Mouse (Mus musculus) limb, embryonic 14.5 days (tissue): ENCODE data around the gene Nfyc. TPM values are rescaled to one million over a fixed set of nuclear protein-coding genes. Genes with fewer than 3 reads are reported as not detected.

Source experiments
- ATAC-seq: fragments of 200-750 bp; cut with Nextera tagmentation; 2 replicates; pipeline ENCODE4 v1.8.0; 2017; ENCODE audit warnings: low read depth, moderate number of reproducible peaks, moderate TSS enrichment; ENCODE audit not compliant: low FRiP score
- DNase-seq: peaks from one replicate; pipeline ENCODE4 v3.0.0-alpha.2; 2015; ENCODE audit warnings: low spot score
- H3K27ac ChIP-seq: fragments of 300-500 bp; sonication (generic); replicated peaks from 2 replicates; pipeline ENCODE4 v1.5.1; 2014; ENCODE audit warnings: low read depth, mild to moderate bottlenecking, low read length, moderate library complexity, mixed read lengths
- H3K27me3 ChIP-seq: fragments of 300-500 bp; sonication (generic); 2 replicates; pipeline ENCODE4 v1.6.1; 2014; ENCODE audit warnings: low read length, mixed read lengths; ENCODE audit not compliant: control insufficient read depth, insufficient read depth
- H3K36me3 ChIP-seq: fragments of 300-500 bp; sonication (generic); 2 replicates; pipeline ENCODE4 v1.6.1; 2014; ENCODE audit warnings: mild to moderate bottlenecking, low read length, moderate library complexity, mixed read lengths; ENCODE audit not compliant: control insufficient read depth, insufficient read depth
- H3K4me1 ChIP-seq: fragments of 300-500 bp; sonication (generic); 2 replicates; pipeline ENCODE4 v1.6.1; 2014; ENCODE audit warnings: antibody characterized with exemption, low read length, mixed read lengths; ENCODE audit not compliant: control insufficient read depth, insufficient read depth
- H3K4me2 ChIP-seq: fragments of 300-500 bp; sonication (generic); replicated peaks from 2 replicates; pipeline ENCODE4 v1.6.1; 2014; ENCODE audit warnings: low read depth, mild to moderate bottlenecking, low read length, moderate library complexity; ENCODE audit not compliant: severe bottlenecking
- H3K4me3 ChIP-seq: fragments of 300-500 bp; sonication (generic); replicated peaks from 2 replicates; pipeline ENCODE4 v1.5.1; 2014; ENCODE audit warnings: low read length
- H3K9ac ChIP-seq: fragments of 300-500 bp; sonication (generic); 2 replicates; pipeline ENCODE4 v1.6.1; 2014; ENCODE audit warnings: mild to moderate bottlenecking, low read depth, low read length, moderate library complexity; ENCODE audit not compliant: severe bottlenecking
- H3K9me3 ChIP-seq: fragments of 300-500 bp; sonication (generic); 2 replicates; pipeline ENCODE4 v1.6.1; 2016; ENCODE audit warnings: low read length; ENCODE audit not compliant: control insufficient read depth
- POLR2A ChIP-seq: fragments of 200-500 bp; IDR thresholded peaks from 2 replicates; pipeline ENCODE4 v1.8.0; 2012; ENCODE audit warnings: inconsistent platforms, mild to moderate bottlenecking, moderate library complexity, borderline replicate concordance; ENCODE audit not compliant: insufficient read depth, insufficient read length; ENCODE audit errors: extremely low read depth
- WGBS: fragments of 180-500 bp; shearing (Covaris S2); extraction: QIAGEN DNeasy Blood & Tissue Kit; methylation state at CpG from one replicate; pipeline ENCODE4 v1.1.7; 2014; 5-methylcytosine and 5-hydroxymethylcytosine counted together
- polyA plus RNA-seq, 2 experiments: library from polyadenylated mRNA; depleted of rRNA in 1 of 2; stranded (reverse) in 1 of 2; unstranded in 1 of 2; fragments of >200 nt; fragmentation: Nextera tagmentation in 1 of 2; extraction: Ambion mirVana in 1 of 2; gene quantifications; 2 replicates each; pipeline versions ENCODE4 v1.2.1 to v1.2.3; 2012 to 2014

The Nfyc gene
- 170 and 245 TPM in 2 replicates for polyA plus RNA-seq (2012; rRNA removed)
- polyA plus RNA-seq (2014; fragmentation: Nextera tagmentation; extraction: Ambion mirVana), result 108 and 112 TPM in 2 replicates

DNA sequence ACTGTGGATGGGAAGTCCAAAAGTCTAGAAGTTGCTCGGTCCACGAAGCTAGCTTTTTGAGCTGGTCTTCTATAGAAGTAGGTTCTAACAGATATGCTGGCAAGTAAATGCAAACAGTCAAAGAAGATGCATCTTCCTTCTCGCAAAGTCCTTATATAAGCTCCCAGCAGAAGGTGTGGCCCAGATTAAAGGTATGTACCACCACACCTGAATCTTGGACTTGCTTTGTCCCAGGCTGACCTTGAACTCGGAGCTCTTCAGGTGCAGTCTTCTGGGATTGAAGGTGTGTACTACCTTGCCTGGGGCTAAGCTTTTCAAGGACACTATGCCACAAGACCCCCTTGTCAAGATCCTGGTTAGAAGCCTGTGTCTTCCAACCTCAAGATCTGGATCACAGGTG lies at the start of gene Nfyc:
TSS of gene Nfyc (minus strand) at position 101 of the 400 bp plus-strand sequence.
- Histone ChIP-seq H3K27me3 (no peaks in the 10 kb centered on the region), H3K4me1 (no peaks in the 10 kb centered on the region), H3K4me2 (no peak within 1 kb of the TSS), H3K4me3 (no peak within 1 kb of the TSS), H3K36me3 (no peaks in the 10 kb centered on the region), H3K27ac (no peak within 1 kb of the TSS), H3K9ac (no peak within 1 kb of the TSS), H3K9me3 (no peaks in the 10 kb centered on the region)
- ATAC-seq (no peak), DNase-seq (no peak)
- WGBS, result 89% methylated on average over 4 of the region's 4 CpGs
- TF ChIP-seq POLR2A, result no peak

DNA sequence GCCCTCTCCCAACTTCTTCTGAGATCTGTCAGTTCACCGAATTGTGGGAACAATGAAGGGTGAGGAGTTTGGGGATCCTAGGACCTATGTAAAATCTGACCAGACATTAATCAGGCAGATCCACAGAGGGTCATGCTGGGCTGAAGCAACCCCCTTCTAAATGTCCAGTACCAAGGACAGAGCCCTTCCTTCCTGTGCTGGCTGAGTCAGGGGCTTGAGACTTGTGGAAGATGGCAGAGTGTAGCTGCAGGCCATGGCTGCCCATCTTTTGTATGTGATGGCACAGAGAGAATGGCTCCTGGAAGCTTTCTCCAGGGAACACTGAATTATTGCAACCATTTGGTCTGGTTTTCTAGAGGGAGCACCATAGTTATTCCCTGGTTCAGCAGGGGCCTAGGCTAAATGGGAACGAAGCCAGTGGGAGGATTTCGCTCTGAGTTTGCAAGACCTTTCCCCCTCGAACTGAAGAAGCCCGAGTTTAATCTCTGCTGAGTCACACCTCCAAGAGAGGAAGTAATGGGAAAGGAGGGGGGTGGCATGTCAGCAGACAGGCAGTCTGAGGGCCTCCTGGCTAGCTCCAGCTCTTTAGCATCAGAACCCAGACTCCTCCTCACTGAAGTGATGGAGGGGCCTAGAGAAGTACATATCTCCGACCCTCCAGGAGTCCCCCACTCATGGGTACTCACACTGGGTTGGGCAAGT lies 49.5 kb upstream of the Nfyc start:
- no peak overlapping the region for H3K9ac ChIP-seq
- H3K36me3 ChIP-seq, result no peaks in the 10 kb centered on the region
- ATAC-seq (no peak), DNase-seq (no peak)
- no peak overlapping the region for H3K4me3 ChIP-seq
- WGBS, result 61% methylated on average over 6 of the region's 6 CpGs
- H3K4me2 ChIP-seq, result no peak overlapping the region
- no peaks in the 10 kb centered on the region for H3K9me3 ChIP-seq
- H3K27ac ChIP-seq, result no peak overlapping the region
- peaks cover 8% of the 10 kb centered on the region; the same call in 1 of the 2 replicates for H3K4me1 ChIP-seq
- TF ChIP-seq POLR2A, result no peak
- no peaks in the 10 kb centered on the region for H3K27me3 ChIP-seq

DNA sequence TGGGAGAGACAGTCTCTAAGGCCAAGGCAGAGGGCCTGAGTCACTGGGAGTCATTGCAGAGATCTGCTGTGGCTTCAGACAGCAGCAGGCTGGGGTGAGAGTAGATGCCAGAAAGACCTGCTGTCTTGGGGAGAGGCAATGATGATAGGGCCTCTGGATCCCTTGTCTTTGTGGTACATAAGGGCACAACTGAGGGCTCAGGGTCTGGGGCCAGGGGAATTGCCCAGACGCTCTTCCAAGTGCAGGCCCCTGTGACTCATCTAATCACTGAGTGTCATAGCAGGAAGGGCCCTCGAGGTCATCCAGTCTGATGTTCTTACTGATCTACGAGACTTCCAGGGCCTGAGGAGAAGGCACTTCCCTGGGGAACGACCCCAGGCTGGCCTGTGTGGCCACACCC lies 48.0 kb upstream of the Nfyc start:
- H3K4me1 ChIP-seq, result peaks cover 2% of the 10 kb centered on the region; the same call in 1 of the 2 replicates
- ATAC-seq, result no peak
- no peaks in the 10 kb centered on the region for H3K9me3 ChIP-seq
- H3K27ac ChIP-seq, result no peak overlapping the region
- no peak for TF ChIP-seq POLR2A
- H3K9ac ChIP-seq, result no peak overlapping the region
- DNase-seq, result no peak
- H3K4me3 ChIP-seq, result no peak overlapping the region
- H3K4me2 ChIP-seq, result no peak overlapping the region
- WGBS, result 15% methylated on average over 4 of the region's 4 CpGs
- H3K27me3 ChIP-seq, result no peaks in the 10 kb centered on the region
- no peaks in the 10 kb centered on the region for H3K36me3 ChIP-seq

DNA sequence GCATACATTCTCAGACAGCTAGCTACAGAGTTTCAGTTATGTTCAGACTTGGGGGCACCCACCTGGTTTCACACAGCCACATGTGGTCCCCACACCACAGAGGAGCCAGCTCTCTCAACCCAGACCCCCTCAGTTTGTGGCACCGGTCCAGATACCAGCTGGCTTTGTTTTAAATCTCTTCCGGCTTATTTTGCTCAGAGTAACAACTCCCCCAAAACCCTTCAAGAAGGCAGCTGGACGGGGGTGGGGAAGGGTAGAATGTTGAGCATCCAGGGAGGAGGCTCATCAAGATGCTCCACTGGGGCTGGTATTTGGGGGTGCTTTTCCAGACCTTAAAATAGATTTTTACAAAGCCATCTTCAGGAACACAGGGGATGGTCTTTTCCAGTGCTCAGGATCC lies 47.4 kb upstream of the Nfyc start:
- no peak for ATAC-seq

DNA sequence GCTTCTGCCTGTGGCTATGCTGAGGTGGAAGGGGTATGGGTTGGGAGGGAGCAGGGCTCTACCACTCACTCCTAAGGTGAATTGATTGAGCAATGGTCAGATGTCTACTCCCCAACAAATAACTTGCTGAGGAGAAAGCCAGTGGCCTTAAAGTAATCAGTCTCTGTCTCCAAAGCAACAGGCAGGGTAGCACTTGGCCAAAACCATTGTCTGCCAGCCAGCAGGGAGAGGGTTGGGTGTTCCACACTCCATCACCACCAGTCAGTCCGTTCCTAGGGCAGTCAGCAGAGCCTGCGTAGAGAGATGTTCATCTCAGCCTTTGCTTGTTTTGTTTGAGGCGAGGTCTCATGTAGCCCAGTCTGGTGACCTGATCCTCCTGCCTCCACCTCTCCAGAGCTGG lies 44.6 kb upstream of the Nfyc start:
- Histone ChIP-seq H3K4me2 (no peak overlapping the region), H3K27me3 (no peaks in the 10 kb centered on the region), H3K4me1 (peaks cover 2% of the 10 kb centered on the region; the same call in 1 of the 2 replicates), H3K36me3 (no peaks in the 10 kb centered on the region), H3K4me3 (no peak overlapping the region), H3K9ac (no peak overlapping the region), H3K9me3 (no peaks in the 10 kb centered on the region), H3K27ac (no peak overlapping the region)
- no peak for DNase-seq
- no peak for TF ChIP-seq POLR2A
- ATAC-seq, result no peak
- 86% methylated on average over 3 of the region's 3 CpGs for WGBS

More for the DNA sequence above, 47.4 kb upstream of the Nfyc start:
- Histone ChIP-seq H3K36me3 (no peaks in the 10 kb centered on the region), H3K9ac (no peak overlapping the region), H3K27me3 (no peaks in the 10 kb centered on the region), H3K4me2 (no peak overlapping the region), H3K9me3 (no peaks in the 10 kb centered on the region), H3K4me3 (no peak overlapping the region), H3K4me1 (peaks cover 2% of the 10 kb centered on the region; the same call in 1 of the 2 replicates), H3K27ac (no peak overlapping the region)
- no peak for DNase-seq
- TF ChIP-seq POLR2A, result no peak
- WGBS, result 52% methylated on average over 3 of the region's 3 CpGs
